Mouse (Mus musculus) naive thymus-derived CD4-positive, alpha-beta T cell, adult 2 months (primary cell): ENCODE data around the gene Gm826.

Experiments used
- DNase-seq: peaks from one replicate; pipeline ENCODE4 v3.0.0-alpha.2; 2011; ENCODE audit warnings: low read depth

The Gm826 gene

DNA sequence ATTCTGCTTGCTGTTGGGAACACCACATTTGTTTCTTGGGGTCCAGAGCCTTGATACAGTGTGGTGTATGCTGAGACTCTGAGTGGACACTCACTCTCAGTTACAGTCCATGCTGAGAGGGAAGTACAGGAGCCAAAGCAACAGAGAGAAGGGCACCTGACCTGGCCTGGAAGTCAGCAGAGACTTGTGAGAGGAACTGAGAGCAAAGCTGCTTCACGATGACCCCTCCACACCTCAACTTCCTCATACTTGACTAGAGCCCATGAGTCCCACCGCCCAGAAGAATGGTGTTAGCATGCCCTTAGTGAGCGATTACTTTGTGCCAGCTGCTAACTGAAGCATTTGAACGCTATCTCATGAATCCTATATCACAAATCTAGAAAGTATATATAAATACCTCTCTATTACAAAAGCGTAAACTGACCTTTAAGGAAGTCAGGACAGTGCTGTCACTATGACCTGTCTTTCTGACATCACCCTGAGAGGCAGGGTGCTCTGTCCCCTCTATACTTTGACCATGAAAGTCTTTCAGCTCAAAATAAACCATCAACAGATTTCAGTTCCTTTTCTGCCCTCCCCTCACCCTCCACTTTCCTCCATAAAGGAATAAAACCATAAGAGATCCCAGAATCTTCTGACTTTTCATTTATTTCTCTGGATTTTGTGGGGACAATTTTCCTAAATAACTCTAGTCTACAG, 57.9 kb downstream of the Gm826 start:
- DNase-seq: no peak

DNA sequence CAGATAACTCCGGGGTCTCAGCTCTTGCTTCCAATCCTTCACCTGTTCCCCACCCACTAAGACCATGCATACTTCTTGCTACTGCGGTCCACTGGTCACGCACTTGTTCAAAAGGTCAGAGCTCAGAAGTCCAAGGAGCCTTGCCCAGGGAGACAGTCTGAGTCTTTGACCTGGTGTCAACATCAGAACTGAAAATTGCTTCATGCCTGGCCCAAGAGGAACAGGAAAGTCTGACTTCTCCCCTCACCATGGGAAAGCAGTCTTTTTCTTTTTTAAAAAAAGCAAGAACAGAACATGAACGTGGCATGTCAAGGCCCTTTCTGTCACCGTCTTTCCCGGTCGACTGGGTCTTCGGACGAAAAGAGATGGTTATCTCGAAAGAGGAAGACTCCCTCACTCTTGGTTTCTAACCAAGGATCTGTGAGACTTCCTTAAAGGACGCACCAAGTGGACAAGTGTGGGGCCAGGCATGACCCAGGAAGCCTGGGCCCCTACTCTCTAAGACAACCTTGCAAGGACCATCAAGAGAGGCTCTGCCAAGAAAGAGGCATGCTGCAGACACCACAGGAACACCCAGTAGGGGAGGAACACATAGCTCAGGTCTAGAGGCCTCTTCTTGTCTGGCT, 66.0 kb downstream of the Gm826 start:
- no peak for DNase-seq

DNA sequence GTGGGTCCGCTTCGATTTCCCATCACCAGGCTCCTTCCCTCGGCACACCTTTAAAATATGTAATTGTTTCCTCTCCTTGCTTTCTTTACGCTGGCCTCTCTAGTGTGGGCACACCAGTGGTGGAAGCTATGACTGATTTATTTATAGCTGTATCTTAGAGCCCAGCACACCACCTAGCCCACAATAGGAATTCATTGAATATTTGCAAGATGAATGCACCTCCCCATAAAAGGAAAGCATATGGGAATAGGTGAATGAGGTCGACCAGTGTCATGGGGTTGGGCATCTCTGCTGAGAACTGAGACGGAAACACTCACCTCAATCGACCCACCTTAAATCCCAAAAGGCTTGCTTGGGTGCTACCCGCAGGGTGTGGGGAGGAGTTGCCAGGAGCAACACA, 70.1 kb downstream of the Gm826 start:
- DNase-seq: no peak

DNA sequence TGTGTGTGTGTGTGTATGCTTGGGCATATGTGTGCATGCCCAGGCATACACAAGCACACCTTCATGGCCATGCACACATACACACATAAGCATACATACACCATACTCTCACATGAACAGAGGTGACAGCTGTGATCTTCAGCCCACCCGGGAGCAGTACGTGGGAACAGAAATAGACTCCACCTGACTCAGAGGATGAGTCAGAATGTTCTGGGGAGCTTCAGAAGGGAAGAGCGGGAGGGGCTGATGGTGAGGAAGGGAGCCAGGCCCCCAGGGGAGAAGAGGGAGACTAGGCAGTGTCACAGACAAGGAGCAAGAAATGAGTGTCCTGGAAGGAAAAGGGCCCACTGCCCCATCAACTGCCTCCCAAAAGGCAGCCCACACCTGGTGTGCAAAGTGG, 72.4 kb downstream of the Gm826 start:
- DNase-seq: no peak
